Mouse (Mus musculus) brain, embryonic 14.5 days (tissue): ENCODE measurements around the gene H2-Ke6.

Source experiments
- CTCF ChIP-seq: fragments of 200-500 bp; IDR thresholded peaks from 2 replicates; pipeline ENCODE4 v1.5.1; 2012; ENCODE audit warnings: inconsistent platforms, mild to moderate bottlenecking, moderate library complexity, borderline replicate concordance; ENCODE audit not compliant: insufficient read depth, insufficient read length; ENCODE audit errors: extremely low read depth
- POLR2A ChIP-seq: fragments of 200-500 bp; IDR thresholded peaks from 2 replicates; pipeline ENCODE4 v1.6.1; 2012; ENCODE audit warnings: mild to moderate bottlenecking, inconsistent platforms, borderline replicate concordance; ENCODE audit not compliant: poor library complexity, insufficient read depth, insufficient read length, severe bottlenecking; ENCODE audit errors: extremely low read depth

- TF ChIP-seq POLR2A, result no peak
- no peak for TF ChIP-seq CTCF
These were observed 1.6 kb downstream of the H2-Ke6 start for GRCm38 (mm10) chr17:34026221-34026620.
